Mouse (Mus musculus): Measurements from ENCODE around the gene Mtmr12. TPM values are rescaled to one million over a fixed set of nuclear protein-coding genes. Genes with fewer than 3 reads are reported as not detected.

The Mtmr12 gene
- polyA plus RNA-seq, 1 experiment from 2014 or later, result 15.9 TPM

- Histone ChIP-seq H3K27me3 (ENCODE audit: poor library complexity, severe bottlenecking) (no peaks in the 10 kb centered on the region), H3K9me3 (no peaks in the 10 kb centered on the region), H3K36me3 (replicated peaks) (peaks cover 21% of the 10 kb centered on the region), H3K4me1 (no peaks in the 10 kb centered on the region), H3K4me3 (no peak overlapping the region), H3K27ac (no peak overlapping the region)
- no peak for DNase-seq (ENCODE audit: extremely low spot score, low spot score)
- WGBS, result 66% methylated on average over 4 of the region's 4 CpGs
These were observed 69.4 kb downstream of the Mtmr12 start for GRCm38 (mm10) chr15:12274053-12274769.

- Histone ChIP-seq H3K9me3 (no peaks in the 10 kb centered on the region), H3K4me3 (no peak overlapping the region), H3K36me3 (replicated peaks) (peaks cover 13% of the 10 kb centered on the region), H3K4me1 (no peaks in the 10 kb centered on the region), H3K27me3 (ENCODE audit: poor library complexity, severe bottlenecking) (no peaks in the 10 kb centered on the region), H3K27ac (no peak overlapping the region)
- 89% methylated on average over 4 of the region's 4 CpGs for WGBS
- no peak for DNase-seq (ENCODE audit: extremely low spot score, low spot score)
These were observed 70.3 kb downstream of the Mtmr12 start for GRCm38 (mm10) chr15:12275091-12275623.

GRCm38 (mm10) chr15:12279816-12280215, 75.0 kb downstream of the Mtmr12 start:
- WGBS, result 91% methylated on average over 1 of the region's 1 CpGs
- no peaks in the 10 kb centered on the region for H3K9me3 ChIP-seq
- no peaks in the 10 kb centered on the region for H3K36me3 ChIP-seq (replicated peaks)
- H3K27me3 ChIP-seq (ENCODE audit: poor library complexity, severe bottlenecking), result no peaks in the 10 kb centered on the region
- no peaks in the 10 kb centered on the region for H3K4me1 ChIP-seq
- no peak for DNase-seq (ENCODE audit: extremely low spot score, low spot score)
- H3K27ac ChIP-seq, result no peak overlapping the region
- H3K4me3 ChIP-seq, result no peak overlapping the region

GRCm38 (mm10) chr15:12284794-12285534, 80.1 kb downstream of the Mtmr12 start:
- Histone ChIP-seq H3K9me3 (peaks cover 8% of the 10 kb centered on the region; the same call in 1 of the 2 replicates), H3K4me1 (no peaks in the 10 kb centered on the region), H3K27ac (no peak overlapping the region), H3K36me3 (replicated peaks) (no peaks in the 10 kb centered on the region), H3K27me3 (ENCODE audit: poor library complexity, severe bottlenecking) (no peaks in the 10 kb centered on the region), H3K4me3 (no peak overlapping the region)
- WGBS, result 87% methylated on average over 6 of the region's 6 CpGs
- DNase-seq (ENCODE audit: extremely low spot score, low spot score), result no peak

GRCm38 (mm10) chr15:12285535-12285809, 80.6 kb downstream of the Mtmr12 start:
- no peak for DNase-seq (ENCODE audit: extremely low spot score, low spot score)
- Histone ChIP-seq H3K27me3 (ENCODE audit: poor library complexity, severe bottlenecking) (no peaks in the 10 kb centered on the region), H3K9me3 (peaks cover 8% of the 10 kb centered on the region; the same call in 1 of the 2 replicates), H3K4me1 (no peaks in the 10 kb centered on the region), H3K4me3 (no peak overlapping the region), H3K36me3 (replicated peaks) (no peaks in the 10 kb centered on the region), H3K27ac (no peak overlapping the region)
- 88% methylated on average over 5 of the region's 5 CpGs for WGBS

GRCm38 (mm10) chr15:12290330-12290729, 85.5 kb downstream of the Mtmr12 start:
- H3K4me3 ChIP-seq, result no peak overlapping the region
- no peaks in the 10 kb centered on the region for H3K4me1 ChIP-seq
- WGBS, result 85% methylated on average over 7 of the region's 7 CpGs
- H3K9me3 ChIP-seq, result peaks cover 8% of the 10 kb centered on the region; the same call in 1 of the 2 replicates
- no peaks in the 10 kb centered on the region for H3K36me3 ChIP-seq (replicated peaks)
- H3K27ac ChIP-seq, result no peak overlapping the region
- H3K27me3 ChIP-seq (ENCODE audit: poor library complexity, severe bottlenecking), result no peaks in the 10 kb centered on the region
- no peak for DNase-seq (ENCODE audit: extremely low spot score, low spot score)

GRCm38 (mm10) chr15:12291757-12292156, 86.9 kb downstream of the Mtmr12 start:
- peaks cover 3% of the 10 kb centered on the region; the same call in 1 of the 2 replicates for H3K9me3 ChIP-seq
- no peak overlapping the region for H3K27ac ChIP-seq
- no peaks in the 10 kb centered on the region for H3K27me3 ChIP-seq (ENCODE audit: poor library complexity, severe bottlenecking)
- no peaks in the 10 kb centered on the region for H3K4me1 ChIP-seq
- H3K36me3 ChIP-seq (replicated peaks), result no peaks in the 10 kb centered on the region
- DNase-seq (ENCODE audit: extremely low spot score, low spot score), result no peak
- no peak overlapping the region for H3K4me3 ChIP-seq
- WGBS, result 100% methylated on average over 2 of the region's 2 CpGs

- no peak overlapping the region for H3K4me3 ChIP-seq
- H3K36me3 ChIP-seq (replicated peaks), result no peaks in the 10 kb centered on the region
- H3K4me1 ChIP-seq, result no peaks in the 10 kb centered on the region
- DNase-seq (ENCODE audit: extremely low spot score, low spot score), result no peak
- no peak overlapping the region for H3K27ac ChIP-seq
- no peaks in the 10 kb centered on the region for H3K27me3 ChIP-seq (ENCODE audit: poor library complexity, severe bottlenecking)
- WGBS, result 76% methylated on average over 2 of the region's 2 CpGs
- no peaks in the 10 kb centered on the region for H3K9me3 ChIP-seq
These were observed 91.4 kb downstream of the Mtmr12 start for GRCm38 (mm10) chr15:12296228-12296627.

- 93% methylated on average over 7 of the region's 7 CpGs for WGBS
- DNase-seq (ENCODE audit: extremely low spot score, low spot score), result no peak
- Histone ChIP-seq H3K36me3 (replicated peaks) (no peaks in the 10 kb centered on the region), H3K4me1 (no peaks in the 10 kb centered on the region), H3K27me3 (ENCODE audit: poor library complexity, severe bottlenecking) (no peaks in the 10 kb centered on the region), H3K27ac (no peak overlapping the region), H3K4me3 (no peak overlapping the region), H3K9me3 (no peaks in the 10 kb centered on the region)
These were observed 93.5 kb downstream of the Mtmr12 start for GRCm38 (mm10) chr15:12298231-12298737.

- H3K27me3 ChIP-seq (ENCODE audit: poor library complexity, severe bottlenecking), result no peaks in the 10 kb centered on the region
- 69% methylated on average over 6 of the region's 6 CpGs for WGBS
- no peaks in the 10 kb centered on the region for H3K4me1 ChIP-seq
- DNase-seq (ENCODE audit: extremely low spot score, low spot score), result no peak
- no peaks in the 10 kb centered on the region for H3K36me3 ChIP-seq (replicated peaks)
- H3K4me3 ChIP-seq, result no peak overlapping the region
- H3K9me3 ChIP-seq, result no peaks in the 10 kb centered on the region
- H3K27ac ChIP-seq, result no peak overlapping the region
These were observed 96.9 kb downstream of the Mtmr12 start for GRCm38 (mm10) chr15:12301771-12302170.

- H3K9me3 ChIP-seq, result no peaks in the 10 kb centered on the region
- DNase-seq (ENCODE audit: extremely low spot score, low spot score), result no peak
- H3K4me1 ChIP-seq, result no peaks in the 10 kb centered on the region
- H3K27ac ChIP-seq, result 0 out of 2 replicates have a peak overlapping the region, but pooled peaks have one; percentile 4
- 78% methylated on average over 8 of the region's 8 CpGs for WGBS
- no peak overlapping the region for H3K4me3 ChIP-seq
- H3K36me3 ChIP-seq (replicated peaks), result no peaks in the 10 kb centered on the region
- H3K27me3 ChIP-seq (ENCODE audit: poor library complexity, severe bottlenecking), result no peaks in the 10 kb centered on the region
These were observed 101.6 kb downstream of the Mtmr12 start for GRCm38 (mm10) chr15:12306188-12307071.

GRCm38 (mm10) chr15:12307114-12307513, 102.3 kb downstream of the Mtmr12 start:
- Histone ChIP-seq H3K36me3 (replicated peaks) (no peaks in the 10 kb centered on the region), H3K9me3 (no peaks in the 10 kb centered on the region), H3K4me1 (no peaks in the 10 kb centered on the region), H3K27me3 (ENCODE audit: poor library complexity, severe bottlenecking) (no peaks in the 10 kb centered on the region), H3K27ac (no peak overlapping the region), H3K4me3 (no peak overlapping the region)
- 82% methylated on average over 4 of the region's 4 CpGs for WGBS
- no peak for DNase-seq (ENCODE audit: extremely low spot score, low spot score)

All from forebrain, embryonic 10.5 days (tissue).